Mouse (Mus musculus): ENCODE data around the gene Ube2o. TPM values are rescaled to one million over a fixed set of nuclear protein-coding genes. Genes with fewer than 3 reads are reported as not detected.
A peak's percentile ranks its signal among the peaks of the same experiment; 100 is the strongest.

Ube2o gene
- polyA plus RNA-seq, 1 experiment from 2014 or later = 12.7 TPM

GRCm38 (mm10) chr11:116547296-116548060 is 33.8 kb downstream of the Ube2o start:
- Histone ChIP-seq H3K9me3 (replicated peaks) (no peaks in the 10 kb centered on the region), H3K27me3 (ENCODE audit: low read depth, poor library complexity, severe bottlenecking) (no peaks in the 10 kb centered on the region), H3K4me3 (no peak overlapping the region), H3K36me3 (peaks cover 64% of the 10 kb centered on the region), H3K4me1 (peaks cover 23% of the 10 kb centered on the region), H3K27ac (0 out of 2 replicates have a peak overlapping the region, but pooled peaks have one; percentile 0)
- 93% methylated on average over 17 of the region's 17 CpGs for WGBS
- no peak for DNase-seq (ENCODE audit: low spot score)

GRCm38 (mm10) chr11:116543110-116543509 is 38.1 kb downstream of the Ube2o start:
- no peak for DNase-seq (ENCODE audit: low spot score)
- 84% methylated on average over 4 of the region's 4 CpGs for WGBS
- no peak overlapping the region for H3K4me3 ChIP-seq
- no peak overlapping the region for H3K27ac ChIP-seq
- no peaks in the 10 kb centered on the region for H3K27me3 ChIP-seq (ENCODE audit: low read depth, poor library complexity, severe bottlenecking)
- H3K36me3 ChIP-seq = peaks cover 100% of the 10 kb centered on the region
- no peaks in the 10 kb centered on the region for H3K9me3 ChIP-seq (replicated peaks)
- peaks cover 10% of the 10 kb centered on the region; the same call in 1 of the 2 replicates for H3K4me1 ChIP-seq

GRCm38 (mm10) chr11:116541183-116541582 is 40.1 kb downstream of the Ube2o start:
- 92% methylated on average over 11 of the region's 11 CpGs for WGBS
- 0 out of 2 replicates have a peak, but pooled peaks cover under 1% of the 10 kb centered on the region for H3K27me3 ChIP-seq (ENCODE audit: low read depth, poor library complexity, severe bottlenecking)
- peaks cover 11% of the 10 kb centered on the region; the same call in 1 of the 2 replicates for H3K4me1 ChIP-seq
- no peak overlapping the region for H3K4me3 ChIP-seq
- no peaks in the 10 kb centered on the region for H3K9me3 ChIP-seq (replicated peaks)
- no peak overlapping the region for H3K27ac ChIP-seq
- peaks cover 91% of the 10 kb centered on the region for H3K36me3 ChIP-seq
- no peak for DNase-seq (ENCODE audit: low spot score)

GRCm38 (mm10) chr11:116538142-116538735 is 43.0 kb downstream of the Ube2o start:
- peaks cover 62% of the 10 kb centered on the region for H3K36me3 ChIP-seq
- no peak overlapping the region for H3K4me3 ChIP-seq
- H3K27ac ChIP-seq = no peak overlapping the region
- H3K27me3 ChIP-seq (ENCODE audit: low read depth, poor library complexity, severe bottlenecking) = peaks cover 30% of the 10 kb centered on the region
- 82% methylated on average over 12 of the region's 12 CpGs for WGBS
- no peaks in the 10 kb centered on the region for H3K9me3 ChIP-seq (replicated peaks)
- no peak for DNase-seq (ENCODE audit: low spot score)
- peaks cover 25% of the 10 kb centered on the region for H3K4me1 ChIP-seq

- Histone ChIP-seq H3K9me3 (replicated peaks) (no peaks in the 10 kb centered on the region), H3K4me1 (peaks cover 34% of the 10 kb centered on the region), H3K27me3 (ENCODE audit: low read depth, poor library complexity, severe bottlenecking) (peaks cover 39% of the 10 kb centered on the region), H3K4me3 (no peak overlapping the region), H3K36me3 (peaks cover 53% of the 10 kb centered on the region), H3K27ac (no peak overlapping the region)
- DNase-seq (ENCODE audit: low spot score) = no peak
- 81% methylated on average over 5 of the region's 5 CpGs for WGBS
Observed at GRCm38 (mm10) chr11:116537388-116537787, 43.9 kb downstream of the Ube2o start.

- peaks cover 46% of the 10 kb centered on the region for H3K36me3 ChIP-seq
- H3K4me1 ChIP-seq = peaks cover 41% of the 10 kb centered on the region
- H3K27me3 ChIP-seq (ENCODE audit: low read depth, poor library complexity, severe bottlenecking) = peaks cover 46% of the 10 kb centered on the region
- no peak overlapping the region for H3K27ac ChIP-seq
- H3K9me3 ChIP-seq (replicated peaks) = no peaks in the 10 kb centered on the region
- 88% methylated on average over 7 of the region's 7 CpGs for WGBS
- H3K4me3 ChIP-seq = no peak overlapping the region
- DNase-seq (ENCODE audit: low spot score) = no peak
Observed at GRCm38 (mm10) chr11:116536685-116537084, 44.6 kb downstream of the Ube2o start.

GRCm38 (mm10) chr11:116534154-116534865 is 46.9 kb downstream of the Ube2o start:
- H3K36me3 ChIP-seq = peaks cover 22% of the 10 kb centered on the region
- H3K4me1 ChIP-seq = peaks cover 57% of the 10 kb centered on the region
- H3K4me3 ChIP-seq = peak overlapping the region; percentile 68
- 20% methylated on average over 20 of the region's 20 CpGs for whole genome bisulfite sequencing
- peaks cover 70% of the 10 kb centered on the region for H3K27me3 ChIP-seq (ENCODE audit: low read depth, poor library complexity, severe bottlenecking)
- H3K9me3 ChIP-seq (replicated peaks) = no peaks in the 10 kb centered on the region
- H3K27ac ChIP-seq = peak overlapping the region; percentile 65; the same call in 1 of the 2 replicates
- DNase-seq (ENCODE audit: low spot score) = peak; percentile 81

- no peaks in the 10 kb centered on the region for H3K9me3 ChIP-seq (replicated peaks)
- peaks cover 50% of the 10 kb centered on the region for H3K4me1 ChIP-seq
- H3K4me3 ChIP-seq = peak overlapping the region; percentile 68
- peak; percentile 69 for DNase-seq (ENCODE audit: low spot score)
- H3K27ac ChIP-seq = peak overlapping the region; percentile 65
- H3K27me3 ChIP-seq (ENCODE audit: low read depth, poor library complexity, severe bottlenecking) = peaks cover 77% of the 10 kb centered on the region
- under 1% methylated on average over 63 of the region's 63 CpGs for WGBS
- peaks cover 15% of the 10 kb centered on the region for H3K36me3 ChIP-seq
Observed at GRCm38 (mm10) chr11:116533341-116534153, 47.7 kb downstream of the Ube2o start.

GRCm38 (mm10) chr11:116532810-116533338 is 48.4 kb downstream of the Ube2o start:
- Histone ChIP-seq H3K27ac (peak overlapping the region; percentile 65), H3K9me3 (replicated peaks) (no peaks in the 10 kb centered on the region), H3K27me3 (ENCODE audit: low read depth, poor library complexity, severe bottlenecking) (peaks cover 83% of the 10 kb centered on the region), H3K36me3 (peaks cover 8% of the 10 kb centered on the region), H3K4me1 (peaks cover 50% of the 10 kb centered on the region), H3K4me3 (peak overlapping the region; percentile 68)
- DNase-seq (ENCODE audit: low spot score) = peak; percentile 76
- WGBS = under 1% methylated on average over 50 of the region's 50 CpGs

GRCm38 (mm10) chr11:116532262-116532809 is 48.9 kb downstream of the Ube2o start:
- peak overlapping the region; percentile 68 for H3K4me3 ChIP-seq
- H3K4me1 ChIP-seq = peaks cover 50% of the 10 kb centered on the region
- H3K27me3 ChIP-seq (ENCODE audit: low read depth, poor library complexity, severe bottlenecking) = peaks cover 88% of the 10 kb centered on the region
- no peaks in the 10 kb centered on the region for H3K9me3 ChIP-seq (replicated peaks)
- peaks cover 6% of the 10 kb centered on the region for H3K36me3 ChIP-seq
- H3K27ac ChIP-seq = peak overlapping the region; percentile 65
- DNase-seq (ENCODE audit: low spot score) = peak; percentile 71
- under 1% methylated on average over 30 of the region's 30 CpGs for WGBS

- DNase-seq (ENCODE audit: low spot score) = peak; percentile 56
- peak overlapping the region; percentile 68 for H3K4me3 ChIP-seq
- WGBS = 3% methylated on average over 48 of the region's 48 CpGs
- H3K27ac ChIP-seq = peak overlapping the region; percentile 54; the same call in 1 of the 2 replicates
- H3K4me1 ChIP-seq = peaks cover 50% of the 10 kb centered on the region
- peaks cover 93% of the 10 kb centered on the region for H3K27me3 ChIP-seq (ENCODE audit: low read depth, poor library complexity, severe bottlenecking)
- no peaks in the 10 kb centered on the region; the same call in 1 of the 2 replicates for H3K36me3 ChIP-seq
- H3K9me3 ChIP-seq (replicated peaks) = no peaks in the 10 kb centered on the region
Observed at GRCm38 (mm10) chr11:116531371-116532191, 49.7 kb downstream of the Ube2o start.
